Mouse (Mus musculus): ENCODE results near the gene Fam71f2. TPM values are rescaled to one million over a fixed set of nuclear protein-coding genes. Genes with fewer than 3 reads are reported as not detected.
A peak's percentile ranks its signal among the peaks of the same experiment; 100 is the strongest.

The Fam71f2 gene
- polyA plus RNA-seq, 1 experiment from 2014 or later, result not detected

DNA sequence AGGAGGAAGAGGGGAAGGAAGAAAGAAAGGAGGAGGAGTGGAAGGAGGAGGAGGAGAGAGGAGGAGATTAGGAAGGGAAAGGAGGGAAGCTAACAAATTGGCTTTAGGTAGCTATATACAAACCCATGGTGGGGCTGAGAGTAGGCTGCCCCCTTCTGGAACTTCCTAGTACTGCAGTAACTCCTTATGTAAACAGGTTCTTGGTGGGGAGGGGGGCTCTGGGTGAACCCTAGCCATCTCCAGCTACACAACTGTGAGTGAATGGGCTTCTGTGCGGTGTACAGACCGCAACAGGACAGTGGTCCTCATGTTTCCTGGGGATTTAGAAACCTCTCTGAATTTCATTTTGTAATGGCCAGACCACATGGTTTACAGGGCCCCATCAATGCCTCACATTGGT, 38.6 kb upstream of the Fam71f2 start:
- peak; percentile 34 for DNase-seq (ENCODE audit: low spot score)
- Histone ChIP-seq H3K27ac (replicated peaks) (no peak overlapping the region), H3K4me2 (replicated peaks; ENCODE audit: low read depth) (no peak overlapping the region), H3K9ac (ENCODE audit: low read length) (no peak overlapping the region), H3K9me3 (ENCODE audit: control insufficient read depth, low read length) (no peaks in the 10 kb centered on the region), H3K4me3 (ENCODE audit: low read depth, low read length) (no peak overlapping the region), H3K4me1 (replicated peaks; ENCODE audit: control insufficient read depth, insufficient read depth) (no peaks in the 10 kb centered on the region), H3K27me3 (ENCODE audit: control insufficient read depth, insufficient read depth, low read length) (no peaks in the 10 kb centered on the region), H3K36me3 (ENCODE audit: control insufficient read depth, insufficient read depth, low read length) (no peaks in the 10 kb centered on the region)
- WGBS, result 37% methylated on average over 2 of the region's 2 CpGs
- TF ChIP-seq EP300 (optimal IDR thresholded peaks at IDR 0.05), result no peak
- TF ChIP-seq CTCF (IDR thresholded peaks at IDR 0.05; ENCODE audit: low read depth), result peak; percentile 83
- no peak for ATAC-seq (ENCODE audit: low FRiP score, low TSS enrichment)

DNA sequence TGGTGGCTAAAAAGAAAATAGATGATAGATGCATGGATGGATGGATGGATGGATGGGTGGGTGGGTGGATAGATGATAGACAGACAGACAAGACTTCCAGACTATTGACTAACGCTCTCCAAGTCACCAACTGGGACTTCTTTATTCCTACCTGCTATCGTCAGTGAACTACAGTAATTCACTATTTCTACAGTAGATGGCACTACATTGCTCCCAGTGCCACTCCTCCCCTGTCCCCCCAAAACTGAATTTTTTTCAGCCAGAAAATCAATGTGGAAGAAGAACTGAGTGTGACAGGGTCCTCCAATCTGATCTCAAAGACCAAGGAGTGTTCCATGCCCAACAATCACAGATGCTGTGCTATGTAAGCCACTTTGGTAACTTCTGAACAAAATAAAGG, 37.7 kb upstream of the Fam71f2 start:
- Histone ChIP-seq H3K27ac (replicated peaks) (no peak overlapping the region), H3K4me1 (replicated peaks; ENCODE audit: control insufficient read depth, insufficient read depth) (no peaks in the 10 kb centered on the region), H3K9ac (ENCODE audit: low read length) (no peak overlapping the region), H3K27me3 (ENCODE audit: control insufficient read depth, insufficient read depth, low read length) (no peaks in the 10 kb centered on the region), H3K4me3 (ENCODE audit: low read depth, low read length) (no peak overlapping the region), H3K4me2 (replicated peaks; ENCODE audit: low read depth) (no peak overlapping the region), H3K9me3 (ENCODE audit: control insufficient read depth, low read length) (no peaks in the 10 kb centered on the region), H3K36me3 (ENCODE audit: control insufficient read depth, insufficient read depth, low read length) (no peaks in the 10 kb centered on the region)
- 49% methylated on average over 2 of the region's 2 CpGs for WGBS
- TF ChIP-seq EP300 (optimal IDR thresholded peaks at IDR 0.05) (no peak), CTCF (IDR thresholded peaks at IDR 0.05; ENCODE audit: low read depth) (peak; percentile 57)
- ATAC-seq (ENCODE audit: low FRiP score, low TSS enrichment) (no peak), DNase-seq (ENCODE audit: low spot score) (no peak)

DNA sequence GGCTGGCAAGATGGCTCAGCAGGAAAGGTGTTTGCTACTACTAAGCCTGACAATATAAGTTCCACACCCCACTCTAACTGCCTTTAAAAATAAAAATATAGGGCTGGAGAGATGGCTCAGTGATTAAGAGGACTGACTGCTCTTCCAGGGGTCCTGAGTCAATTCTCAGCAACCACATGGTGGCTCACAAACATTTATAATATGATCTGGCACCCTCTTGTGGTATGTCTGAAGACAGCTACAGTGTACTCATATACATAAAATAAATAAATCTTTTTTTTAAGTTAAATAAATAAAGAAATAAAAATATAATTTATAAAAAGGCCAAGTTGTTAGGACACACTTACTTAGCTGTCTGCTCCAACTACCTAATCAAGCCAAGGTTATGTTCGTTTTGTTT, 37.1 kb upstream of the Fam71f2 start:
- H3K27me3 ChIP-seq (ENCODE audit: control insufficient read depth, insufficient read depth, low read length), result no peaks in the 10 kb centered on the region
- 62% methylated on average over 1 of the region's 1 CpGs for WGBS
- H3K36me3 ChIP-seq (ENCODE audit: control insufficient read depth, insufficient read depth, low read length), result no peaks in the 10 kb centered on the region
- no peaks in the 10 kb centered on the region for H3K4me1 ChIP-seq (replicated peaks; ENCODE audit: control insufficient read depth, insufficient read depth)
- no peak overlapping the region for H3K4me2 ChIP-seq (replicated peaks; ENCODE audit: low read depth)
- H3K9me3 ChIP-seq (ENCODE audit: control insufficient read depth, low read length), result no peaks in the 10 kb centered on the region
- H3K9ac ChIP-seq (ENCODE audit: low read length), result no peak overlapping the region
- TF ChIP-seq CTCF (IDR thresholded peaks at IDR 0.05; ENCODE audit: low read depth) (peak; percentile 40), EP300 (optimal IDR thresholded peaks at IDR 0.05) (no peak)
- no peak overlapping the region for H3K4me3 ChIP-seq (ENCODE audit: low read depth, low read length)
- ATAC-seq (ENCODE audit: low FRiP score, low TSS enrichment), result no peak
- H3K27ac ChIP-seq (replicated peaks), result no peak overlapping the region
- no peak for DNase-seq (ENCODE audit: low spot score)

DNA sequence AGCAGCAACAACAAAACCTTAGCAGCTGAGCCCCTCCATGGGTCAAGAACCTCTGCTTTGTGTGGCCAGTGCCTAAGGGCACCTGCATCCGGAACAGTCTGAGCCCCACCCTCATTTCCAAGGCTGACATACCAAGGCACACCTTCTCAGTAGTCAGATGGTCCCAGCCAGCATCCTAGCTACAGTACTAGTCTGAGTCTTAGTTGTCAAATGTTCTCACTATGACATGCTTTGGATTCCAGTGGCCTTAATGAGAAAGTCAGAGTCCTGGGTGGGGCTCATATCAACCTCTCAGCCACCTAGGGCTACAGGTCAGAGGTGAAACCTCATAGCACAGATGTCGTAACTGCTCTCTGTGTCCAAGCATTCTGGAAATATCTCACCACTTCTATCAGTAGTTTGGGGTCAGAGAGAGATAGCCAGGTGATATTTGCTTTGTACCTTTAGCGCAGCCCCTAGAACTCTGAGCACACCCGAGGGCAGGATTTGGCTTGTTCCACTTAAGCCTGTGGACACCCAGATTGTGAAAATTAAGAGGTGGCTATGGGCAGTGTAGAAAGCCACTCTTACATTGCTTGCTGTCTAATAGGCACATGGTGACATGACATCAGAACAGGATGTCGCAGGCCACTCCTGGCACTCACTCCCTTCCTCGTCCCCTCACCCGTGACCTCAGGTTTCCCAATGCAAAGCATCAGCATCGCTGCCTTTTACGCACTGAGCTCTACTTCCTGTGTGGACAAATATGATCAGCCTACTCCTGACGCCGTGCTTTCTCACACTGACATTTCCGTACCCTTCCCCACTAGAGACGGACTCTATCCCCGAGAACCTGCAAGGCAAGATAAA, 33.9 kb upstream of the Fam71f2 start:
- 55% methylated on average over 14 of the region's 14 CpGs for WGBS
- Histone ChIP-seq H3K4me2 (replicated peaks; ENCODE audit: low read depth) (no peak overlapping the region), H3K4me3 (ENCODE audit: low read depth, low read length) (no peak overlapping the region), H3K9me3 (ENCODE audit: control insufficient read depth, low read length) (no peaks in the 10 kb centered on the region), H3K9ac (ENCODE audit: low read length) (no peak overlapping the region), H3K27ac (replicated peaks) (no peak overlapping the region), H3K27me3 (ENCODE audit: control insufficient read depth, insufficient read depth, low read length) (no peaks in the 10 kb centered on the region), H3K4me1 (replicated peaks; ENCODE audit: control insufficient read depth, insufficient read depth) (no peaks in the 10 kb centered on the region), H3K36me3 (ENCODE audit: control insufficient read depth, insufficient read depth, low read length) (no peaks in the 10 kb centered on the region)
- ATAC-seq (ENCODE audit: low FRiP score, low TSS enrichment), result peak; percentile 52; the same call in 1 of the 2 replicates
- DNase-seq (ENCODE audit: low spot score), result no peak
- TF ChIP-seq EP300 (optimal IDR thresholded peaks at IDR 0.05) (no peak), CTCF (IDR thresholded peaks at IDR 0.05; ENCODE audit: low read depth) (no peak)

DNA sequence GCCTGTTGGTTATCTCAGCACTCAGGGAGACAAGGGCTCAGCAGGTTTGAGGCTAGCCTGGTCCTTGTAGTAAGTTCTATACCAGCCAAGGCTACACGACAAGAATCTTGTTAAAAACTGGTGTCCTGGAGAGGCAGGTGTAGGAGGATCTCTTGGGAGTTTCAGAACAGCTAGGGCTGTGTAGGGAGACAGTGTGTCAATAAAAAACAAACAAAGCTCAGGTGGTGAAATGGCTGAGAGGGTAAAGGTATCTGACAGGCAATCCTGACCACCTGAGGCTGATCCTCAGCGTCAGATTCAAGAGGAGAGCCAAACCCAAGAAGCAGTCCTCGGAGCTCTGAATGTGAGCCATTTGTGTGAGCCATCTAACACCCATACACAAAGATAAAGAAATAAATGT, 33.2 kb upstream of the Fam71f2 start:
- Histone ChIP-seq H3K9me3 (ENCODE audit: control insufficient read depth, low read length) (no peaks in the 10 kb centered on the region), H3K27ac (replicated peaks) (no peak overlapping the region), H3K4me1 (replicated peaks; ENCODE audit: control insufficient read depth, insufficient read depth) (no peaks in the 10 kb centered on the region), H3K27me3 (ENCODE audit: control insufficient read depth, insufficient read depth, low read length) (no peaks in the 10 kb centered on the region), H3K4me3 (ENCODE audit: low read depth, low read length) (no peak overlapping the region), H3K36me3 (ENCODE audit: control insufficient read depth, insufficient read depth, low read length) (no peaks in the 10 kb centered on the region), H3K9ac (ENCODE audit: low read length) (no peak overlapping the region), H3K4me2 (replicated peaks; ENCODE audit: low read depth) (no peak overlapping the region)
- DNase-seq (ENCODE audit: low spot score) (no peak), ATAC-seq (ENCODE audit: low FRiP score, low TSS enrichment) (no peak)
- WGBS, result 69% methylated on average over 3 of the region's 3 CpGs
- TF ChIP-seq EP300 (optimal IDR thresholded peaks at IDR 0.05) (no peak), CTCF (IDR thresholded peaks at IDR 0.05; ENCODE audit: low read depth) (no peak)

DNA sequence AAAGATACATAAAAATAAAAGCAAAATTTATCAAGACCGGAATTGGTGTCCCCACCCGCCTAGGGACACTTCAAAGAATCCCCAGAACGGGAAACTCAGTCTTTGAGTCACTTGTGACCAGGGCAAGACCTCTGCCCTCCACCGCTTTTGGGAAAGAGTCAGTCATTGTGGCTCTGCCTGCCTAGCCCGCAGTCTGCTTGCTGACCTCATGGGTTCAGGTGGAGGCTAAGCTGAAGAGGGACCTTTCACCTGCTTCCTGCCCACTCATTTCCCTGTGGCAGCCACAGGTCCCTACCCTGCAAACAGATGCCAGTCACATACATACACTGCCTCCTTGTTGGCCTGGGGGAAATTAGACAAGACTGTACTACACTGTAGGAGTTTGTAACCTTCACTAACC, 32.8 kb upstream of the Fam71f2 start:
- Histone ChIP-seq H3K9me3 (ENCODE audit: control insufficient read depth, low read length) (no peaks in the 10 kb centered on the region), H3K4me3 (ENCODE audit: low read depth, low read length) (no peak overlapping the region), H3K9ac (ENCODE audit: low read length) (no peak overlapping the region), H3K27me3 (ENCODE audit: control insufficient read depth, insufficient read depth, low read length) (no peaks in the 10 kb centered on the region), H3K36me3 (ENCODE audit: control insufficient read depth, insufficient read depth, low read length) (no peaks in the 10 kb centered on the region), H3K4me2 (replicated peaks; ENCODE audit: low read depth) (no peak overlapping the region), H3K27ac (replicated peaks) (no peak overlapping the region), H3K4me1 (replicated peaks; ENCODE audit: control insufficient read depth, insufficient read depth) (no peaks in the 10 kb centered on the region)
- TF ChIP-seq EP300 (optimal IDR thresholded peaks at IDR 0.05) (no peak), CTCF (IDR thresholded peaks at IDR 0.05; ENCODE audit: low read depth) (no peak)
- peak; percentile 88 for ATAC-seq (ENCODE audit: low FRiP score, low TSS enrichment)
- peak; percentile 29 for DNase-seq (ENCODE audit: low spot score)
- 47% methylated on average over 5 of the region's 5 CpGs for WGBS
